Mouse (Mus musculus) forebrain, postnatal 0 days (tissue): ENCODE measurements around the gene Klhl40. TPM values are rescaled to one million over a fixed set of nuclear protein-coding genes. Genes with fewer than 3 reads are reported as not detected.

ENCODE experiments used
- ATAC-seq: fragments of 200-750 bp; cut with Nextera tagmentation; 2 replicates; pipeline ENCODE4 v1.8.0; 2017; ENCODE audit warnings: mild to moderate bottlenecking, moderate library complexity
- DNase-seq: peaks from one replicate; pipeline ENCODE4 v3.0.0-alpha.2; 2015
- H3K27ac ChIP-seq: fragments of 300-500 bp; sonication (generic); 2 replicates; pipeline ENCODE4 v1.5.1; 2014; ENCODE audit warnings: low read depth, mild to moderate bottlenecking, antibody characterized with exemption, low read length, moderate library complexity, mixed read lengths
- H3K27me3 ChIP-seq: fragments of 300-500 bp; sonication (generic); 2 replicates; pipeline ENCODE4 v1.6.1; 2014; ENCODE audit warnings: mild to moderate bottlenecking, low read length, mixed read lengths; ENCODE audit not compliant: insufficient read depth
- H3K36me3 ChIP-seq: fragments of 300-500 bp; sonication (generic); 2 replicates; pipeline ENCODE4 v1.6.1; 2014; ENCODE audit warnings: mild to moderate bottlenecking, moderate library complexity; ENCODE audit not compliant: insufficient read depth
- H3K4me1 ChIP-seq: fragments of 300-500 bp; sonication (generic); 2 replicates; pipeline ENCODE4 v1.6.1; 2014; ENCODE audit warnings: antibody characterized with exemption; ENCODE audit not compliant: insufficient read depth
- H3K4me2 ChIP-seq: fragments of 300-500 bp; sonication (generic); 2 replicates; pipeline ENCODE4 v1.6.1; 2014; ENCODE audit warnings: low read depth, mild to moderate bottlenecking, moderate library complexity
- H3K4me3 ChIP-seq: fragments of 300-500 bp; sonication (generic); 2 replicates; pipeline ENCODE4 v1.5.1; 2014; ENCODE audit warnings: low read depth, low read length, mixed read lengths
- H3K9ac ChIP-seq: fragments of 300-500 bp; sonication (generic); 2 replicates; pipeline ENCODE4 v1.6.1; 2014; ENCODE audit warnings: mild to moderate bottlenecking
- H3K9me3 ChIP-seq: fragments of 300-500 bp; sonication (generic); 2 replicates; pipeline ENCODE4 v1.6.1; 2016; ENCODE audit warnings: low read length
- CTCF ChIP-seq: sonication (generic); IDR thresholded peaks from 2 replicates; pipeline ENCODE4 v1.5.1; 2016; ENCODE audit warnings: antibody characterized with exemption, control low read depth, low read depth
- WGBS: fragments of 180-500 bp; shearing (Covaris S2); extraction: QIAGEN DNeasy Blood & Tissue Kit; methylation state at CpG from one replicate; pipeline ENCODE4 v1.1.7; 2014; 5-methylcytosine and 5-hydroxymethylcytosine counted together
- polyA plus RNA-seq: library from polyadenylated mRNA; unstranded; fragments of >200 nt; fragmentation: Nextera tagmentation; extraction: Ambion mirVana; gene quantifications from 2 replicates; pipeline ENCODE4 v1.2.1, GENCODE M21; 2015
- total RNA-seq: library from RNA; depleted of rRNA; stranded (reverse); fragments of >200 nt; gene quantifications from 2 replicates; pipeline ENCODE4 v1.2.3, GENCODE M21; 2014

Gene Klhl40
- total and polyA plus RNA-seq, 2 experiments from 2014 or later = 2.0 to 2.8 TPM

- no peak for TF ChIP-seq CTCF
- peak; percentile 26 for DNase-seq
- no peak for ATAC-seq
Measured at GRCm38 (mm10) chr9:121757432-121757831, 20.0 kb upstream of the Klhl40 start.

GRCm38 (mm10) chr9:121757835-121758814, 19.3 kb upstream of the Klhl40 start:
- Histone ChIP-seq H3K4me1 (peaks cover 15% of the 10 kb centered on the region), H3K4me2 (peak overlapping the region; percentile 95), H3K27ac (0 out of 2 replicates have a peak overlapping the region, but pooled peaks have one; percentile 78), H3K9ac (peak overlapping the region; percentile 97; the same call in 1 of the 2 replicates), H3K4me3 (peak overlapping the region; percentile 87), H3K36me3 (peaks cover 27% of the 10 kb centered on the region), H3K9me3 (no peaks in the 10 kb centered on the region), H3K27me3 (no peaks in the 10 kb centered on the region)
- ATAC-seq (no peak), DNase-seq (no peak)
- 55% methylated on average over 10 of the region's 10 CpGs for WGBS
- no peak for TF ChIP-seq CTCF

More at GRCm38 (mm10) chr9:121757432-121757831, 20.0 kb upstream of the Klhl40 start:
- H3K36me3 ChIP-seq = peaks cover 32% of the 10 kb centered on the region
- WGBS = 50% methylated on average over 3 of the region's 3 CpGs
- H3K4me1 ChIP-seq = peaks cover 15% of the 10 kb centered on the region
- H3K4me2 ChIP-seq = no peak overlapping the region
- H3K9me3 ChIP-seq = no peaks in the 10 kb centered on the region
- H3K27me3 ChIP-seq = no peaks in the 10 kb centered on the region
- H3K4me3 ChIP-seq = no peak overlapping the region
- H3K27ac ChIP-seq = no peak overlapping the region
- H3K9ac ChIP-seq = no peak overlapping the region

- Histone ChIP-seq H3K4me2 (peak within 1 kb of the TSS; percentile 95), H3K27me3 (no peaks in the 10 kb centered on the region), H3K4me1 (peaks cover 15% of the 10 kb centered on the region), H3K36me3 (peaks cover 31% of the 10 kb centered on the region), H3K4me3 (peak within 1 kb of the TSS; percentile 87), H3K9ac (peak within 1 kb of the TSS; percentile 97), H3K27ac (peak within 1 kb of the TSS; percentile 78), H3K9me3 (no peaks in the 10 kb centered on the region)
- no peak for TF ChIP-seq CTCF
- ATAC-seq (peak; percentile 90), DNase-seq (peak; percentile 86)
- 1% methylated on average over 85 of the region's 97 CpGs for whole genome bisulfite sequencing
Measured at GRCm38 (mm10) chr9:121759091-121760081, 18.0 kb upstream of the Klhl40 start, which contains the start of gene Zfp651. Gene Zfp651 (plus strand): TSS chr9:121759330.

- H3K27me3 ChIP-seq = no peaks in the 10 kb centered on the region
- H3K4me1 ChIP-seq = peaks cover 15% of the 10 kb centered on the region
- ATAC-seq (peak; percentile 34), DNase-seq (peak; percentile 57)
- peaks cover 31% of the 10 kb centered on the region for H3K36me3 ChIP-seq
- WGBS = 2% methylated on average over 43 of the region's 43 CpGs
- no peaks in the 10 kb centered on the region for H3K9me3 ChIP-seq
- H3K27ac ChIP-seq = peak overlapping the region; percentile 78
- peak overlapping the region; percentile 87 for H3K4me3 ChIP-seq
- H3K9ac ChIP-seq = peak overlapping the region; percentile 97
- peak overlapping the region; percentile 95 for H3K4me2 ChIP-seq
- no peak for TF ChIP-seq CTCF
Measured at GRCm38 (mm10) chr9:121760271-121761090, 16.9 kb upstream of the Klhl40 start.

GRCm38 (mm10) chr9:121761091-121761665, 16.2 kb upstream of the Klhl40 start:
- no peaks in the 10 kb centered on the region for H3K27me3 ChIP-seq
- no peak overlapping the region for H3K27ac ChIP-seq
- peaks cover 15% of the 10 kb centered on the region for H3K4me1 ChIP-seq
- no peaks in the 10 kb centered on the region for H3K9me3 ChIP-seq
- peak overlapping the region; percentile 95 for H3K4me2 ChIP-seq
- 60% methylated on average over 10 of the region's 10 CpGs for WGBS
- no peak for TF ChIP-seq CTCF
- H3K9ac ChIP-seq = peak overlapping the region; percentile 97
- H3K36me3 ChIP-seq = peaks cover 33% of the 10 kb centered on the region
- DNase-seq (no peak), ATAC-seq (no peak)
- H3K4me3 ChIP-seq = peak overlapping the region; percentile 87
